Mouse (Mus musculus) kidney, embryonic 14.5 days (tissue): ENCODE data around the gene Selplg. TPM values are rescaled to one million over a fixed set of nuclear protein-coding genes. Genes with fewer than 3 reads are reported as not detected.
"Not testable (repeated sequence)": the region's sequence is repeated elsewhere in the genome, so short reads cannot be mapped to it uniquely, and the experiment has no call there.

Experiments used
- ATAC-seq: fragments of 200-750 bp; cut with Nextera tagmentation; 2 replicates; pipeline ENCODE4 v1.8.0; 2017; ENCODE audit warnings: moderate number of reproducible peaks, mild to moderate bottlenecking, moderate TSS enrichment, moderate library complexity; ENCODE audit not compliant: low FRiP score, low TSS enrichment
- H3K27ac ChIP-seq: fragments of 300-500 bp; sonication (generic); 2 replicates; pipeline ENCODE4 v1.5.1; 2014; ENCODE audit warnings: low read depth, mild to moderate bottlenecking, low read length, moderate library complexity, mixed read lengths
- H3K27me3 ChIP-seq: fragments of 300-500 bp; sonication (generic); 2 replicates; pipeline ENCODE4 v1.6.1; 2014; ENCODE audit warnings: mild to moderate bottlenecking, low read length; ENCODE audit not compliant: control insufficient read depth, insufficient read depth
- H3K36me3 ChIP-seq: fragments of 300-500 bp; sonication (generic); 2 replicates; pipeline ENCODE4 v1.6.1; 2014; ENCODE audit warnings: low read length, mixed read lengths; ENCODE audit not compliant: control insufficient read depth, insufficient read depth
- H3K4me1 ChIP-seq: fragments of 300-500 bp; sonication (generic); 2 replicates; pipeline ENCODE4 v1.6.1; 2014; ENCODE audit warnings: low read length, mixed read lengths; ENCODE audit not compliant: control insufficient read depth, insufficient read depth
- H3K4me2 ChIP-seq: fragments of 300-500 bp; sonication (generic); replicated peaks from 2 replicates; pipeline ENCODE4 v1.6.1; 2014; ENCODE audit warnings: low read depth, mild to moderate bottlenecking, low read length
- H3K4me3 ChIP-seq: fragments of 300-500 bp; sonication (generic); 2 replicates; pipeline ENCODE4 v1.5.1; 2014; ENCODE audit warnings: mild to moderate bottlenecking, low read length
- H3K9ac ChIP-seq: fragments of 300-500 bp; sonication (generic); 2 replicates; pipeline ENCODE4 v1.6.1; 2014; ENCODE audit warnings: low read depth, mild to moderate bottlenecking, low read length, moderate library complexity
- H3K9me3 ChIP-seq: fragments of 300-500 bp; sonication (generic); 2 replicates; pipeline ENCODE4 v1.6.1; 2016; ENCODE audit warnings: low read length; ENCODE audit not compliant: control insufficient read depth
- WGBS: fragments of 180-500 bp; shearing (Covaris S2); extraction: QIAGEN DNeasy Blood & Tissue Kit; methylation state at CpG from one replicate; pipeline ENCODE4 v1.1.7; 2014; 5-methylcytosine and 5-hydroxymethylcytosine counted together
- polyA plus RNA-seq: library from polyadenylated mRNA; unstranded; fragments of >200 nt; fragmentation: Nextera tagmentation; extraction: Ambion mirVana; gene quantifications from 2 replicates; pipeline ENCODE4 v1.2.1, GENCODE M21; 2014

The Selplg gene
- polyA plus RNA-seq, 1 experiment from 2014 or later, result 1.4 TPM

GRCm38 (mm10) chr5:113784104-113784503 lies 48.3 kb downstream of the Selplg start:
- H3K4me2 ChIP-seq, result peak overlapping the region; percentile 15; the same call in 1 of the 2 replicates
- not testable (repeated sequence) for H3K36me3 ChIP-seq, H3K9me3 ChIP-seq, H3K4me3 ChIP-seq, H3K9ac ChIP-seq, ATAC-seq, H3K27me3 ChIP-seq
- H3K4me1 ChIP-seq, result peaks cover 16% of the 10 kb centered on the region
- H3K27ac ChIP-seq, result peak overlapping the region; percentile 83
- 32% methylated on average over 3 of the region's 3 CpGs for WGBS

GRCm38 (mm10) chr5:113783581-113784001 lies 48.9 kb downstream of the Selplg start:
- Histone ChIP-seq H3K36me3 (no peaks in the 10 kb centered on the region), H3K4me3 (no peak overlapping the region), H3K4me1 (peaks cover 11% of the 10 kb centered on the region), H3K27me3 (no peaks in the 10 kb centered on the region), H3K9ac (peak overlapping the region; percentile 37; the same call in 1 of the 2 replicates), H3K27ac (peak overlapping the region; percentile 83), H3K9me3 (no peaks in the 10 kb centered on the region), H3K4me2 (peak overlapping the region; percentile 15)
- ATAC-seq, result peak; percentile 58; the same call in 1 of the 2 replicates
- 6% methylated on average over 12 of the region's 12 CpGs for WGBS

- 83% methylated on average over 7 of the region's 7 CpGs for WGBS
- H3K27me3 ChIP-seq, result no peaks in the 10 kb centered on the region
These were observed 49.8 kb downstream of the Selplg start for GRCm38 (mm10) chr5:113782624-113783023.

GRCm38 (mm10) chr5:113781875-113782274 lies 50.6 kb downstream of the Selplg start:
- Histone ChIP-seq H3K4me2 (no peak overlapping the region), H3K4me3 (no peak overlapping the region), H3K9me3 (no peaks in the 10 kb centered on the region), H3K36me3 (peaks cover 4% of the 10 kb centered on the region), H3K9ac (no peak overlapping the region), H3K27me3 (no peaks in the 10 kb centered on the region), H3K27ac (no peak overlapping the region), H3K4me1 (peaks cover 9% of the 10 kb centered on the region)
- ATAC-seq, result no peak
- 77% methylated on average over 7 of the region's 7 CpGs for WGBS

More at GRCm38 (mm10) chr5:113782624-113783023, 49.8 kb downstream of the Selplg start:
- H3K4me3 ChIP-seq, result no peak overlapping the region
- H3K9me3 ChIP-seq, result no peaks in the 10 kb centered on the region
- no peak overlapping the region for H3K9ac ChIP-seq
- H3K4me2 ChIP-seq, result no peak overlapping the region
- peaks cover 9% of the 10 kb centered on the region for H3K4me1 ChIP-seq
- H3K27ac ChIP-seq, result peak overlapping the region; percentile 83; the same call in 1 of the 2 replicates
- no peak for ATAC-seq
- no peaks in the 10 kb centered on the region for H3K36me3 ChIP-seq

GRCm38 (mm10) chr5:113781254-113781653 lies 51.2 kb downstream of the Selplg start:
- Histone ChIP-seq H3K27me3 (no peaks in the 10 kb centered on the region), H3K9me3 (no peaks in the 10 kb centered on the region), H3K9ac (no peak overlapping the region), H3K4me2 (no peak overlapping the region), H3K4me1 (peaks cover 9% of the 10 kb centered on the region), H3K27ac (no peak overlapping the region), H3K36me3 (peaks cover 10% of the 10 kb centered on the region), H3K4me3 (no peak overlapping the region)
- WGBS, result 73% methylated on average over 7 of the region's 7 CpGs
- ATAC-seq, result no peak

- no peak overlapping the region for H3K4me3 ChIP-seq
- peaks cover 15% of the 10 kb centered on the region for H3K36me3 ChIP-seq
- ATAC-seq, result no peak
- H3K9ac ChIP-seq, result no peak overlapping the region
- H3K4me1 ChIP-seq, result peaks cover 9% of the 10 kb centered on the region
- H3K4me2 ChIP-seq, result no peak overlapping the region
- no peak overlapping the region for H3K27ac ChIP-seq
- H3K9me3 ChIP-seq, result no peaks in the 10 kb centered on the region
- H3K27me3 ChIP-seq, result no peaks in the 10 kb centered on the region
- 71% methylated on average over 5 of the region's 5 CpGs for WGBS
These were observed 51.7 kb downstream of the Selplg start for GRCm38 (mm10) chr5:113780763-113781162.

GRCm38 (mm10) chr5:113780082-113780752 lies 52.2 kb downstream of the Selplg start:
- H3K9me3 ChIP-seq, result no peaks in the 10 kb centered on the region
- peaks cover 20% of the 10 kb centered on the region for H3K36me3 ChIP-seq
- WGBS, result 92% methylated on average over 3 of the region's 3 CpGs
- no peak overlapping the region for H3K9ac ChIP-seq
- H3K27ac ChIP-seq, result no peak overlapping the region
- H3K4me1 ChIP-seq, result peaks cover 9% of the 10 kb centered on the region
- H3K27me3 ChIP-seq, result no peaks in the 10 kb centered on the region
- ATAC-seq, result no peak
- no peak overlapping the region for H3K4me3 ChIP-seq
- no peak overlapping the region for H3K4me2 ChIP-seq

- H3K27ac ChIP-seq, result no peak overlapping the region
- peaks cover 26% of the 10 kb centered on the region for H3K36me3 ChIP-seq
- H3K9ac ChIP-seq, result no peak overlapping the region
- 70% methylated on average over 5 of the region's 5 CpGs for whole genome bisulfite sequencing
- no peaks in the 10 kb centered on the region for H3K9me3 ChIP-seq
- ATAC-seq, result no peak
- no peak overlapping the region for H3K4me2 ChIP-seq
- H3K27me3 ChIP-seq, result no peaks in the 10 kb centered on the region
- H3K4me1 ChIP-seq, result peaks cover 9% of the 10 kb centered on the region
- H3K4me3 ChIP-seq, result no peak overlapping the region
These were observed 52.9 kb downstream of the Selplg start for GRCm38 (mm10) chr5:113779569-113779968.

GRCm38 (mm10) chr5:113777728-113778127 lies 54.7 kb downstream of the Selplg start:
- ATAC-seq, H3K4me3 ChIP-seq, H3K9me3 ChIP-seq, H3K9ac ChIP-seq, H3K4me2 ChIP-seq, H3K27me3 ChIP-seq, H3K27ac ChIP-seq, H3K4me1 ChIP-seq: not testable (repeated sequence)
- H3K36me3 ChIP-seq, result peaks cover 29% of the 10 kb centered on the region
- WGBS, result 93% methylated on average over 8 of the region's 8 CpGs
